ENCODE assay signal across 11 mouse cellular contexts in the genomic region with DNA sequence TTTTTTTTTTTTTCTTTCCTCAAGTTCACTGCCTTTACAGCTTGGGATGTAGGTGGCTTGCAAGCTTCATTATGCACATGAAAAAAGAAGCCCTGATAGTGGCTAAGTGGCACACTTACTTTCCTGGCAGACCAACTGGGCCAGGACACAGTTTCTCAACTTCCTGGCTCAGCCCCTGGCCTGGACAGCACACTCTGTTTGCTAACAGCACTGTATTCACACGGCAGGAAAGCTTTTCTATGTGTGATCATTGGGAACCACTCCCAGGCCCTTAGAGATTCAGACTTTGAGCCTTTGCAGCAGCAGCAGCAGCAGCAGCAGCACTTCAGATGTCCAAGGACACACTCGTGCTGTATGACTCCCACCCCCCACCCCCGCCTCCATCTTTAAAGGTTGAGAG. TPM values are rescaled to one million over a fixed set of nuclear protein-coding genes. Genes with fewer than 3 reads are reported as not detected.
DNase-seq lines count a peak whose midpoint lies in the region; ATAC-seq and TF ChIP-seq lines count a peak whose summit lies in the region.
"Had no signal": no experiment of that assay in that cellular context is flagged by ENCODE, and none has a peak within 500 bp of the region (broad histone marks: within the 10 kb centered on the region; RNA-seq: fewer than 3 reads in every experiment).

No protein-coding gene starts in this region.

- no peak overlapping the region for H3K4me3 ChIP-seq in heart, adult 2 months
- no peak overlapping the region for H3K4me3 ChIP-seq in heart, embryonic 10.5 days
- H3K4me3 ChIP-seq in cerebellum, adult 2 months (replicated peaks; ENCODE audit: insufficient read depth, low read depth, low read length), result no peak overlapping the region
- no peak overlapping the region for H3K4me3 ChIP-seq in kidney, embryonic 14.5 days (ENCODE audit: low read length)
- H3K4me3 ChIP-seq: embryonic facial prominence, embryonic 12.5 days; myocyte had no signal

- H3K9me3 ChIP-seq in heart, embryonic 10.5 days, result no peaks in the 10 kb centered on the region
- H3K9me3 ChIP-seq in kidney, embryonic 14.5 days (ENCODE audit: control insufficient read depth, low read length), result no peaks in the 10 kb centered on the region
- H3K9me3 ChIP-seq: embryonic facial prominence, embryonic 12.5 days had no signal

- peaks cover 2% of the 10 kb centered on the region for H3K36me3 ChIP-seq in heart, adult 2 months (ENCODE audit: control insufficient read depth, insufficient read depth, low read length)
- H3K36me3 ChIP-seq in heart, embryonic 10.5 days, result peaks cover 2% of the 10 kb centered on the region; the same call in 1 of the 2 replicates
- no peaks in the 10 kb centered on the region for H3K36me3 ChIP-seq in kidney, embryonic 14.5 days (ENCODE audit: control insufficient read depth, insufficient read depth, low read length)
- H3K36me3 ChIP-seq: embryonic facial prominence, embryonic 12.5 days had no signal

- no peak overlapping the region for H3K27ac ChIP-seq in heart, adult 2 months
- no peak overlapping the region for H3K27ac ChIP-seq in heart, embryonic 10.5 days
- H3K27ac ChIP-seq in cerebellum, adult 2 months (ENCODE audit: insufficient read depth, low read length), result no peak overlapping the region
- no peak overlapping the region for H3K27ac ChIP-seq in kidney, embryonic 14.5 days (ENCODE audit: low read depth, low read length)
- H3K27ac ChIP-seq: embryonic facial prominence, embryonic 12.5 days; macrophage had no signal

- TF ChIP-seq EP300 in heart, adult 2 months (IDR thresholded peaks at IDR 0.05; ENCODE audit: insufficient read depth, low read depth, low read length), result peak; percentile 77; the same call in 1 of the 2 replicates

- peaks cover 8% of the 10 kb centered on the region for H3K4me1 ChIP-seq in heart, adult 2 months (ENCODE audit: control insufficient read depth, insufficient read depth, low read length)
- H3K4me1 ChIP-seq in heart, embryonic 10.5 days, result peaks cover 7% of the 10 kb centered on the region; the same call in 1 of the 2 replicates
- no peaks in the 10 kb centered on the region for H3K4me1 ChIP-seq in cerebellum, adult 2 months (ENCODE audit: control insufficient read depth, insufficient read depth, low read length)
- H3K4me1 ChIP-seq in kidney, embryonic 14.5 days (ENCODE audit: control insufficient read depth, insufficient read depth, low read length), result no peaks in the 10 kb centered on the region

- intact Hi-C loops in heart, adult 2 months (cut with DNase I), result no loop called here

- no peak for TF ChIP-seq CTCF in heart, adult 2 months (IDR thresholded peaks at IDR 0.05)
- TF ChIP-seq CTCF in cerebellum, adult 2 months (IDR thresholded peaks at IDR 0.05; ENCODE audit: borderline replicate concordance, insufficient read depth, low read depth, low read length), result no peak

- 19% methylated on average over 3 of the region's 3 CpGs for WGBS in heart, adult 2 months
- WGBS in heart, embryonic 10.5 days, result 50% methylated on average over 3 of the region's 3 CpGs
- 52% methylated on average over 3 of the region's 3 CpGs for WGBS in cerebellum, adult 2 months
- WGBS in kidney, embryonic 14.5 days, result 63% methylated on average over 3 of the region's 3 CpGs

- peaks cover 2% of the 10 kb centered on the region; the same call in 1 of the 2 replicates for H3K79me2 ChIP-seq in heart, adult 2 months (replicated peaks; ENCODE audit: control insufficient read depth, insufficient read depth, low read length)

- no peak overlapping the region for H3K4me2 ChIP-seq in kidney, embryonic 14.5 days (replicated peaks; ENCODE audit: low read depth, low read length)
- H3K4me2 ChIP-seq: embryonic facial prominence, embryonic 12.5 days had no signal

- H3K27me3 ChIP-seq in heart, adult 2 months (ENCODE audit: control insufficient read depth, insufficient read depth, low read length), result no peaks in the 10 kb centered on the region
- no peaks in the 10 kb centered on the region for H3K27me3 ChIP-seq in heart, embryonic 10.5 days (ENCODE audit: insufficient read depth, poor library complexity, severe bottlenecking)
- H3K27me3 ChIP-seq in cerebellum, adult 2 months (ENCODE audit: control insufficient read depth, insufficient read depth, low read length), result no peaks in the 10 kb centered on the region
- H3K27me3 ChIP-seq in kidney, embryonic 14.5 days (ENCODE audit: control insufficient read depth, insufficient read depth, low read length), result no peaks in the 10 kb centered on the region
- H3K27me3 ChIP-seq: embryonic facial prominence, embryonic 12.5 days had no signal

- DNase-seq in heart, adult 2 months, result peak in 1 of 2 experiments; percentile 56
- no peak for DNase-seq in heart, embryonic 10.5 days (ENCODE audit: low spot score)
- peak; percentile 70 for DNase-seq in NIH3T3 (ENCODE audit: low read depth)
- DNase-seq in heart, postnatal 4 days, result peak; percentile 23
- DNase-seq in lung, postnatal 14 days, result peak; percentile 39
- DNase-seq in cerebellum, adult 2 months, result no peak

- no peak overlapping the region for H3K9ac ChIP-seq in heart, adult 2 months (ENCODE audit: low read depth, low read length)
- H3K9ac ChIP-seq in kidney, embryonic 14.5 days (ENCODE audit: low read depth, low read length), result no peak overlapping the region
- H3K9ac ChIP-seq: embryonic facial prominence, embryonic 12.5 days had no signal

- TF ChIP-seq POLR2A in heart, adult 2 months (IDR thresholded peaks at IDR 0.05; ENCODE audit: insufficient read depth, low read depth, low read length), result no peak
- no peak for TF ChIP-seq POLR2A in cerebellum, adult 2 months (IDR thresholded peaks at IDR 0.05; ENCODE audit: borderline replicate concordance, insufficient read depth, low read length)

- ATAC-seq in granulocyte monocyte progenitor cell, adult 5-6 weeks (replicated peaks; ENCODE audit: poor library complexity, severe bottlenecking), result no peak; the same call in 1 of the 2 replicates
- no peak for ATAC-seq in kidney, embryonic 14.5 days (ENCODE audit: low FRiP score, low TSS enrichment)

RNA-seq across cellular contexts. Expression of a gene that starts 16.8 kb away (rescaled TPM):
- 10 to 100 TPM; 18.9 to 21.8 TPM for total RNA-seq in heart, adult 2 months (2021)
- 9.4 and 16.8 TPM in 2 replicates for polyA plus RNA-seq in heart, adult 2 months (2012; rRNA removed)
- polyA plus RNA-seq in heart, embryonic 10.5 days (2016; fragmentation: Nextera tagmentation; extraction: Ambion mirVana), result 3.6 and 4.5 TPM in 2 replicates
- 10 to 100 TPM; 25.3 to 28.7 TPM for total RNA-seq in heart, postnatal 4 days (2021)
- total RNA-seq in granulocyte monocyte progenitor cell, adult 5-6 weeks (2014; fragmentation: Nextera tagmentation), result 0.51 TPM in 1 of 2 replicates, not detected in the other
- total RNA-seq in granulocyte monocyte progenitor cell, adult 5-6 weeks (2017), result not detected in 2 replicates
- polyA plus RNA-seq in cerebellum, adult 2 months (2012; rRNA removed), result 2.9 and 4.2 TPM in 2 replicates
- polyA plus RNA-seq in kidney, embryonic 14.5 days (2014; fragmentation: Nextera tagmentation; extraction: Ambion mirVana), result 7.8 and 11.5 TPM in 2 replicates

RNA-seq across cellular contexts. Expression of a gene that starts 54.2 kb away (rescaled TPM):
- not detected for total RNA-seq in heart, adult 2 months (2021)
- polyA plus RNA-seq in heart, adult 2 months (2012; rRNA removed), result 0.14 and 0.23 TPM in 2 replicates
- polyA plus RNA-seq in heart, embryonic 10.5 days (2016; fragmentation: Nextera tagmentation; extraction: Ambion mirVana), result 0.26 TPM in 1 of 2 replicates, not detected in the other
- total RNA-seq in heart, postnatal 4 days (2021), result not detected
- total RNA-seq in granulocyte monocyte progenitor cell, adult 5-6 weeks (2014; fragmentation: Nextera tagmentation), result not detected in 2 replicates
- not detected in 2 replicates for total RNA-seq in granulocyte monocyte progenitor cell, adult 5-6 weeks (2017)
- 0.16 TPM in 1 of 2 replicates, not detected in the other for polyA plus RNA-seq in cerebellum, adult 2 months (2012; rRNA removed)
- not detected in 2 replicates for polyA plus RNA-seq in kidney, embryonic 14.5 days (2014; fragmentation: Nextera tagmentation; extraction: Ambion mirVana)
- polyA plus RNA-seq: macrophage, myocyte had no signal

Comparison
In these comparisons a context has a peak if more than half of its experiments do, and no peak if none do; other contexts are left out.
1. DNase-seq: peak in NIH3T3 (single experiment), heart, postnatal 4 days (single experiment) and lung, postnatal 14 days (single experiment); none in heart, embryonic 10.5 days (single experiment) and cerebellum, adult 2 months (0 of 2).